Comparison of ENCODE assay signal across 19 mouse cellular contexts in the genomic region with DNA sequence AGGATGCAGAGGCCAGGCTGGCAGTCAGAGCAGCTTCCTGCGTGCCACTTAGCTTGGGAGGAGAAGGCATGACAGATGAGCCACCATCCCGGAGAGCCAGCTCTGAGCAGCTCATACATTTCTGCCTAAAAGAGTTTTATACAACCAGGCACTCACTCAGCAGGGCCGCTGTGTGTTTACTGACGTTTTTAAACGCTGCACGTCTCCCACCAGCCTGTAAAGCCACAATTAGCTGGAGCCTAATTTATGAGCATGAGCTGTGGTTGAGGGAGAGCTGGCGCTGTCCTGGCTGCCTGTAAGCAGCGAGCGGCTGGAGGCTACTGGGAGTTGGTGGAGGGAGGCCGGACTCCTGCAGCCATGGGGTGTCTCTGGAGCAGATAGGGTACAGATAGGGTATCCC. TPM values are rescaled to one million over a fixed set of nuclear protein-coding genes. Genes with fewer than 3 reads are reported as not detected.
DNase-seq lines count a peak whose midpoint lies in the region; ATAC-seq and TF ChIP-seq lines count a peak whose summit lies in the region.
"Had no signal": no experiment of that assay in that cellular context is flagged by ENCODE, and none has a peak within 500 bp of the region (broad histone marks: within the 10 kb centered on the region; RNA-seq: fewer than 3 reads in every experiment).

No protein-coding gene starts in this region.

- intact Hi-C loops in left cerebral cortex, postnatal 25 days (cut with DNase I), result loop anchor here (5.0 kb wide), 1 partner anchor 46 kb away; no protein-coding TSS in a partner anchor

- no peaks in the 10 kb centered on the region for H3K36me3 ChIP-seq in forebrain, postnatal 0 days (ENCODE audit: insufficient read depth)
- no peaks in the 10 kb centered on the region for H3K36me3 ChIP-seq in forebrain, embryonic 12.5 days (replicated peaks)
- no peaks in the 10 kb centered on the region for H3K36me3 ChIP-seq in heart, embryonic 10.5 days

- H3K4me3 ChIP-seq in forebrain, postnatal 0 days (ENCODE audit: low read depth, low read length), result no peak overlapping the region
- no peak overlapping the region for H3K4me3 ChIP-seq in forebrain, embryonic 12.5 days (replicated peaks)
- H3K4me3 ChIP-seq in heart, embryonic 10.5 days, result no peak overlapping the region

- no peak for TF ChIP-seq CTCF in forebrain, postnatal 0 days (IDR thresholded peaks at IDR 0.05; ENCODE audit: low read depth)

- peak; percentile 68 for ATAC-seq in forebrain, postnatal 0 days
- ATAC-seq in forebrain, embryonic 12.5 days (ENCODE audit: low FRiP score), result no peak
- ATAC-seq: forebrain, embryonic 14.5 days; inflammation-experienced regulatory T-cells, adult 6 months; midbrain, embryonic 16.5 days had no signal

- WGBS in forebrain, postnatal 0 days, result 16% methylated on average over 10 of the region's 10 CpGs
- 33% methylated on average over 10 of the region's 10 CpGs for WGBS in forebrain, embryonic 12.5 days
- 20% methylated on average over 10 of the region's 10 CpGs for WGBS in heart, embryonic 10.5 days

- no peaks in the 10 kb centered on the region for H3K4me1 ChIP-seq in forebrain, postnatal 0 days (ENCODE audit: insufficient read depth)
- peaks cover 38% of the 10 kb centered on the region for H3K4me1 ChIP-seq in forebrain, embryonic 12.5 days
- H3K4me1 ChIP-seq in heart, embryonic 10.5 days, result no peaks in the 10 kb centered on the region

- peak; percentile 32 for DNase-seq in forebrain, postnatal 0 days
- DNase-seq in left cerebral cortex, postnatal 25 days (ENCODE audit: low spot score in 2 of 2), result peak; percentile 26 to 45
- DNase-seq in left cerebral cortex, adult 18-20 months (ENCODE audit: low spot score in 2 of 2), result no peak
- DNase-seq in right cerebral cortex, postnatal 4 days, result peak; percentile 32
- no peak for DNase-seq in right cerebral cortex, postnatal 25 days
- no peak for DNase-seq in heart, embryonic 10.5 days (ENCODE audit: low spot score)
- no peak for DNase-seq in c-Kit-positive CD71-positive TER-119-positive erythroid progenitor cells, embryonic 14.5 days (ENCODE audit: low spot score)
- DNase-seq: adrenal gland, adult 2 months; cerebellum, adult 11-12 months; cerebellum, postnatal 25 days; gastrocnemius, postnatal 10 days; kidney, adult 9 months; lung, adult 18-20 months; lung, postnatal 4 days; thymus, postnatal 4 days had no signal

- H3K9ac ChIP-seq in forebrain, postnatal 0 days, result no peak overlapping the region
- H3K9ac ChIP-seq in forebrain, embryonic 12.5 days, result no peak overlapping the region

- H3K4me2 ChIP-seq in forebrain, postnatal 0 days (ENCODE audit: low read depth), result no peak overlapping the region
- H3K4me2 ChIP-seq in forebrain, embryonic 12.5 days, result no peak overlapping the region

- no peaks in the 10 kb centered on the region for H3K27me3 ChIP-seq in forebrain, postnatal 0 days (ENCODE audit: insufficient read depth, low read length)
- peaks cover 53% of the 10 kb centered on the region for H3K27me3 ChIP-seq in forebrain, embryonic 12.5 days
- peaks cover 87% of the 10 kb centered on the region for H3K27me3 ChIP-seq in heart, embryonic 10.5 days (ENCODE audit: insufficient read depth, poor library complexity, severe bottlenecking)

- no peaks in the 10 kb centered on the region for H3K9me3 ChIP-seq in forebrain, postnatal 0 days (ENCODE audit: low read length)
- no peaks in the 10 kb centered on the region for H3K9me3 ChIP-seq in forebrain, embryonic 12.5 days
- H3K9me3 ChIP-seq in heart, embryonic 10.5 days, result no peaks in the 10 kb centered on the region

- no peak overlapping the region for H3K27ac ChIP-seq in forebrain, postnatal 0 days (ENCODE audit: low read depth, low read length)
- no peak overlapping the region for H3K27ac ChIP-seq in forebrain, embryonic 12.5 days
- no peak overlapping the region for H3K27ac ChIP-seq in heart, embryonic 10.5 days

RNA-seq across cellular contexts. Expression of gene Fbxo2, which starts 57.8 kb away (rescaled TPM):
- total RNA-seq in forebrain, postnatal 0 days (2014; rRNA removed), result 10.2 and 11.9 TPM in 2 replicates
- polyA plus RNA-seq in forebrain, postnatal 0 days (2015; fragmentation: Nextera tagmentation; extraction: Ambion mirVana), result 11.4 and 15.6 TPM in 2 replicates
- 1.2 and 1.5 TPM in 2 replicates for polyA plus RNA-seq in forebrain, embryonic 12.5 days (2016; fragmentation: Nextera tagmentation; extraction: Ambion mirVana)
- 10 to 100 TPM; 86.8 to 87.2 TPM for total RNA-seq in left cerebral cortex, postnatal 25 days (2021)
- total RNA-seq in left cerebral cortex, adult 18-20 months (2021), result 100 to 1,000 TPM; 118 to 126 TPM
- 0.67 and 0.97 TPM in 2 replicates for polyA plus RNA-seq in heart, embryonic 10.5 days (2016; fragmentation: Nextera tagmentation; extraction: Ambion mirVana)
- polyA plus RNA-seq: inflammation-experienced regulatory T-cells, adult 6 months had no signal

RNA-seq across cellular contexts. Expression of gene Fbxo44, which starts 58.0 kb away (rescaled TPM):
- total RNA-seq in forebrain, postnatal 0 days (2014; rRNA removed), result 126 and 132 TPM in 2 replicates
- 73.3 and 81.4 TPM in 2 replicates for polyA plus RNA-seq in forebrain, postnatal 0 days (2015; fragmentation: Nextera tagmentation; extraction: Ambion mirVana)
- 57.5 and 60.5 TPM in 2 replicates for polyA plus RNA-seq in forebrain, embryonic 12.5 days (2016; fragmentation: Nextera tagmentation; extraction: Ambion mirVana)
- total RNA-seq in left cerebral cortex, postnatal 25 days (2021), result 100 to 1,000 TPM; 133 to 134 TPM
- total RNA-seq in left cerebral cortex, adult 18-20 months (2021), result 100 to 1,000 TPM; 137 to 157 TPM
- polyA plus RNA-seq in heart, embryonic 10.5 days (2016; fragmentation: Nextera tagmentation; extraction: Ambion mirVana), result 13.0 and 23.1 TPM in 2 replicates

Comparison
In these comparisons a context has a peak if more than half of its experiments do, and no peak if none do; other contexts are left out.
1. DNase-seq: peak in forebrain, postnatal 0 days (single experiment), left cerebral cortex, postnatal 25 days (2 of 2) and right cerebral cortex, postnatal 4 days (single experiment); none in left cerebral cortex, adult 18-20 months (0 of 2), right cerebral cortex, postnatal 25 days (single experiment), heart, embryonic 10.5 days (single experiment) and c-Kit-positive CD71-positive TER-119-positive erythroid progenitor cells, embryonic 14.5 days (single experiment).